Mouse (Mus musculus): ENCODE data around the gene Sumo3. TPM values are rescaled to one million over a fixed set of nuclear protein-coding genes. Genes with fewer than 3 reads are reported as not detected.

Sumo3 gene
- polyA plus RNA-seq, 2 experiments = 328 to 466 TPM

- Histone ChIP-seq H3K27me3 (ENCODE audit: control insufficient read depth, insufficient read depth, low read length) (no peaks in the 10 kb centered on the region), H3K9me3 (ENCODE audit: control insufficient read depth, low read length) (no peaks in the 10 kb centered on the region), H3K4me2 (replicated peaks; ENCODE audit: low read depth, low read length, severe bottlenecking) (no peak overlapping the region), H3K9ac (ENCODE audit: low read depth, low read length, severe bottlenecking) (no peak overlapping the region), H3K4me1 (ENCODE audit: control insufficient read depth, insufficient read depth, low read length) (peaks cover 14% of the 10 kb centered on the region), H3K27ac (replicated peaks; ENCODE audit: low read depth, low read length) (no peak overlapping the region), H3K4me3 (replicated peaks; ENCODE audit: low read length) (no peak overlapping the region), H3K36me3 (ENCODE audit: control insufficient read depth, insufficient read depth, low read length) (peaks cover 14% of the 10 kb centered on the region)
- DNase-seq (ENCODE audit: low spot score) = no peak
- 91% methylated on average over 6 of the region's 6 CpGs for WGBS
- TF ChIP-seq POLR2A (IDR thresholded peaks at IDR 0.05; ENCODE audit: borderline replicate concordance, extremely low read depth, insufficient read depth, insufficient read length) = no peak
- ATAC-seq (ENCODE audit: low FRiP score, low read depth) = no peak
Measured at GRCm38 (mm10) chr10:77604111-77604510, 1.8 kb upstream of the Sumo3 start.

DNA sequence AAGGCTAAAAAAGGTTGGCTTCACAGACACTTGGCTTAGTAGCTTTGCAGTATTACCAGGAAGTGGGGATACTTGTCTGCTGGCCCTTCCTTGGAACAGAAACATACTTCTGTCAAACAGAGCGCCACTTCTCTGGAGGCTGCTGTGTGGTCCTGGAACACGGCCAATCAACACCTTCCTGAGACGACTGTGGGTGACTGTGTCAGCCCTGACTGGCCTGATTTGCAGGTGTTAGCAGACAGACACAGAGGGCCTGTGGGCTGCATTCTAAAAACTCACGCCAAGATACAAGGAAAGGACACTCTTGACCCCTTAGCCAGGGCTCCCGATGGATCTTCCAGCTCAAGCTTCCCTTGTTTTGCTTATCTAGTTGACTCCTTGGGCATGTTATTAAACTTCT is 939 bp upstream of the Sumo3 start:
- peak overlapping the region; percentile 98; the same call in 1 of the 2 replicates for H3K27ac ChIP-seq (replicated peaks; ENCODE audit: low read depth, low read length)
- H3K9me3 ChIP-seq (ENCODE audit: control insufficient read depth, low read length) = no peaks in the 10 kb centered on the region
- H3K4me2 ChIP-seq (replicated peaks; ENCODE audit: low read depth, low read length, severe bottlenecking) = no peak overlapping the region
- TF ChIP-seq POLR2A (IDR thresholded peaks at IDR 0.05; ENCODE audit: borderline replicate concordance, extremely low read depth, insufficient read depth, insufficient read length) = no peak
- ATAC-seq (ENCODE audit: low FRiP score, low read depth) (no peak), DNase-seq (ENCODE audit: low spot score) (no peak)
- H3K9ac ChIP-seq (ENCODE audit: low read depth, low read length, severe bottlenecking) = no peak overlapping the region
- no peak overlapping the region for H3K4me3 ChIP-seq (replicated peaks; ENCODE audit: low read length)
- WGBS = 62% methylated on average over 5 of the region's 5 CpGs
- H3K4me1 ChIP-seq (ENCODE audit: control insufficient read depth, insufficient read depth, low read length) = peaks cover 14% of the 10 kb centered on the region
- H3K27me3 ChIP-seq (ENCODE audit: control insufficient read depth, insufficient read depth, low read length) = no peaks in the 10 kb centered on the region
- H3K36me3 ChIP-seq (ENCODE audit: control insufficient read depth, insufficient read depth, low read length) = peaks cover 17% of the 10 kb centered on the region

DNA sequence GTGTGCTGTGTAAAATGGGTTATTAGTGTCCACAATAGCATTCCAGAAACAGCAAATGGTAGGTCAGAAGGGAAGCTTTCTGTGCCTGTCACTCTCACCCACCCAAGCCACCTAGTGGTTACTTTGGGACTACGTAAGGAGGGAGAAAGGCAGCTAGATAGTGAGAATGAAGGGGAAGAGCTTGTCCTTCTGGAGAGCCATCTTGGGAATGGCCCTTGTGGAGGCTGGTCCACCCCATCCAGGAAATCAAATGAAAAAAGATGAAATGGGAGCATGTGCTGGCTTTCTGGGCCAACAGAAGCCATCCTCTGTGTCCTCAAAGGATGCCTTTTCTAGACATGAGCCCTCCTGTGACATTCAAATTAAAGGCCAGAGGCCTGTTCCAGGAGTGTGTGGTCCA is 529 bp upstream of the Sumo3 start:
- no peak for TF ChIP-seq POLR2A (IDR thresholded peaks at IDR 0.05; ENCODE audit: borderline replicate concordance, extremely low read depth, insufficient read depth, insufficient read length)
- DNase-seq (ENCODE audit: low spot score) = no peak
- Histone ChIP-seq H3K27me3 (ENCODE audit: control insufficient read depth, insufficient read depth, low read length) (no peaks in the 10 kb centered on the region), H3K4me3 (replicated peaks; ENCODE audit: low read length) (peak overlapping the region; percentile 77), H3K36me3 (ENCODE audit: control insufficient read depth, insufficient read depth, low read length) (peaks cover 21% of the 10 kb centered on the region), H3K4me2 (replicated peaks; ENCODE audit: low read depth, low read length, severe bottlenecking) (peak overlapping the region; percentile 91; the same call in 1 of the 2 replicates), H3K9me3 (ENCODE audit: control insufficient read depth, low read length) (no peaks in the 10 kb centered on the region), H3K27ac (replicated peaks; ENCODE audit: low read depth, low read length) (peak overlapping the region; percentile 98), H3K9ac (ENCODE audit: low read depth, low read length, severe bottlenecking) (no peak overlapping the region; the same call in 1 of the 2 replicates), H3K4me1 (ENCODE audit: control insufficient read depth, insufficient read depth, low read length) (peaks cover 14% of the 10 kb centered on the region)
- 55% methylated on average over 1 of the region's 1 CpGs for WGBS
- ATAC-seq (ENCODE audit: low FRiP score, low read depth) = no peak

GRCm38 (mm10) chr10:77606855-77607254 is 958 bp downstream of the Sumo3 start:
- no peaks in the 10 kb centered on the region for H3K27me3 ChIP-seq (ENCODE audit: control insufficient read depth, insufficient read depth, low read length)
- H3K36me3 ChIP-seq (ENCODE audit: control insufficient read depth, insufficient read depth, low read length) = peaks cover 36% of the 10 kb centered on the region
- H3K27ac ChIP-seq (replicated peaks; ENCODE audit: low read depth, low read length) = 0 out of 2 replicates have a peak overlapping the region, but pooled peaks have one; percentile 98
- DNase-seq (ENCODE audit: low spot score) (no peak), ATAC-seq (ENCODE audit: low FRiP score, low read depth) (0 out of 2 replicates have a peak, but pooled peaks have one; percentile 0)
- H3K4me2 ChIP-seq (replicated peaks; ENCODE audit: low read depth, low read length, severe bottlenecking) = peak overlapping the region; percentile 91
- H3K9ac ChIP-seq (ENCODE audit: low read depth, low read length, severe bottlenecking) = peak overlapping the region; percentile 90
- peak overlapping the region; percentile 77 for H3K4me3 ChIP-seq (replicated peaks; ENCODE audit: low read length)
- TF ChIP-seq POLR2A (IDR thresholded peaks at IDR 0.05; ENCODE audit: borderline replicate concordance, extremely low read depth, insufficient read depth, insufficient read length) = no peak
- WGBS = 32% methylated on average over 7 of the region's 7 CpGs
- peaks cover 14% of the 10 kb centered on the region for H3K4me1 ChIP-seq (ENCODE audit: control insufficient read depth, insufficient read depth, low read length)
- no peaks in the 10 kb centered on the region for H3K9me3 ChIP-seq (ENCODE audit: control insufficient read depth, low read length)

DNA sequence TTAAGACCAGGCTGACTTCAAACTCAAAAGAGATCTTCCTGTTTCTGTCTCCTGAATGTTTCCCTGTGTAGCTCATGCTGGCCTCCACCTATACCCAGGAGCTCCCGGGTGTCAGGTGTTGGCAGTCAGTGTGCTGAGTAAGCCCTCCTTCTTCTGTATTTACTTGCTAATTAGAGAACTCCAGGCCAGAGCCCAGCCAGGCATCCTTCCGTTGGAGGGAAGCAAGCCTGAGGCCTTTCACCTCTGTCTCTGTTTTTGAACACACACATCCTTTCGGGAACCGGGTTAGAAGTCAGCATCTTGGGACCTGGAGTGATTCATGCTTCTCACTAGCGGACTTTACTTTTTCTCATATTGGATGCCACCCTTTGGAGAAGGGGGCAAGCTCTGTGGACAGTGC is 1.5 kb downstream of the Sumo3 start:
- Histone ChIP-seq H3K27ac (replicated peaks; ENCODE audit: low read depth, low read length) (no peak overlapping the region), H3K27me3 (ENCODE audit: control insufficient read depth, insufficient read depth, low read length) (no peaks in the 10 kb centered on the region), H3K9ac (ENCODE audit: low read depth, low read length, severe bottlenecking) (no peak overlapping the region), H3K4me2 (replicated peaks; ENCODE audit: low read depth, low read length, severe bottlenecking) (peak overlapping the region; percentile 91), H3K4me3 (replicated peaks; ENCODE audit: low read length) (peak overlapping the region; percentile 77), H3K4me1 (ENCODE audit: control insufficient read depth, insufficient read depth, low read length) (peaks cover 14% of the 10 kb centered on the region), H3K36me3 (ENCODE audit: control insufficient read depth, insufficient read depth, low read length) (peaks cover 40% of the 10 kb centered on the region), H3K9me3 (ENCODE audit: control insufficient read depth, low read length) (no peaks in the 10 kb centered on the region)
- ATAC-seq (ENCODE audit: low FRiP score, low read depth) (no peak), DNase-seq (ENCODE audit: low spot score) (no peak)
- no peak for TF ChIP-seq POLR2A (IDR thresholded peaks at IDR 0.05; ENCODE audit: borderline replicate concordance, extremely low read depth, insufficient read depth, insufficient read length)
- 72% methylated on average over 5 of the region's 5 CpGs for WGBS

- Histone ChIP-seq H3K4me1 (ENCODE audit: control insufficient read depth, insufficient read depth, low read length) (peaks cover 14% of the 10 kb centered on the region), H3K4me2 (replicated peaks; ENCODE audit: low read depth, low read length, severe bottlenecking) (no peak overlapping the region), H3K27me3 (ENCODE audit: control insufficient read depth, insufficient read depth, low read length) (no peaks in the 10 kb centered on the region), H3K27ac (replicated peaks; ENCODE audit: low read depth, low read length) (no peak overlapping the region), H3K4me3 (replicated peaks; ENCODE audit: low read length) (no peak overlapping the region), H3K9ac (ENCODE audit: low read depth, low read length, severe bottlenecking) (no peak overlapping the region), H3K9me3 (ENCODE audit: control insufficient read depth, low read length) (no peaks in the 10 kb centered on the region), H3K36me3 (ENCODE audit: control insufficient read depth, insufficient read depth, low read length) (peaks cover 50% of the 10 kb centered on the region)
- no peak for TF ChIP-seq POLR2A (IDR thresholded peaks at IDR 0.05; ENCODE audit: borderline replicate concordance, extremely low read depth, insufficient read depth, insufficient read length)
- WGBS = 96% methylated on average over 8 of the region's 8 CpGs
- ATAC-seq (ENCODE audit: low FRiP score, low read depth) = no peak
- no peak for DNase-seq (ENCODE audit: low spot score)
Measured at GRCm38 (mm10) chr10:77608589-77608988, 2.7 kb downstream of the Sumo3 start.
